Mouse (Mus musculus) forebrain, embryonic 12.5 days (tissue): ENCODE results near the gene Tspan31. TPM values are rescaled to one million over a fixed set of nuclear protein-coding genes. Genes with fewer than 3 reads are reported as not detected.

Experiments
- ATAC-seq: fragments of 200-750 bp; cut with Nextera tagmentation; 2 replicates; pipeline ENCODE4 v1.8.0; 2017; ENCODE audit warnings: moderate TSS enrichment; ENCODE audit not compliant: low FRiP score
- H3K27ac ChIP-seq: fragments of 300-500 bp; sonication (generic); 2 replicates; pipeline ENCODE4 v1.5.1; 2016; ENCODE audit warnings: mild to moderate bottlenecking
- H3K27me3 ChIP-seq: fragments of 300-500 bp; sonication (generic); 2 replicates; pipeline ENCODE4 v1.6.1; 2016; ENCODE audit warnings: mild to moderate bottlenecking
- H3K36me3 ChIP-seq: fragments of 300-500 bp; sonication (generic); replicated peaks from 2 replicates; pipeline ENCODE4 v1.6.1; 2016; ENCODE audit warnings: mild to moderate bottlenecking
- H3K4me1 ChIP-seq: fragments of 300-500 bp; sonication (generic); 2 replicates; pipeline ENCODE4 v1.6.1; 2016
- H3K4me2 ChIP-seq: fragments of 300-500 bp; sonication (generic); 2 replicates; pipeline ENCODE4 v1.6.1; 2016; ENCODE audit warnings: mild to moderate bottlenecking, moderate library complexity
- H3K4me3 ChIP-seq: fragments of 300-500 bp; sonication (generic); replicated peaks from 2 replicates; pipeline ENCODE4 v1.5.1; 2016; ENCODE audit warnings: mild to moderate bottlenecking
- H3K9ac ChIP-seq: fragments of 300-500 bp; sonication (generic); 2 replicates; pipeline ENCODE4 v1.6.1; 2016; ENCODE audit warnings: mild to moderate bottlenecking
- H3K9me3 ChIP-seq: fragments of 300-500 bp; sonication (generic); 2 replicates; pipeline ENCODE4 v1.6.1; 2016
- WGBS: fragments of 180-500 bp; shearing (Covaris S2); methylation state at CpG from one replicate; pipeline ENCODE4 v1.1.7; 2016; 5-methylcytosine and 5-hydroxymethylcytosine counted together
- polyA plus RNA-seq: library from polyadenylated mRNA; unstranded; fragments of >200 nt; fragmentation: Nextera tagmentation; extraction: Ambion mirVana; gene quantifications from 2 replicates; pipeline ENCODE4 v1.2.1, GENCODE M21; 2016

Tspan31 gene
- polyA plus RNA-seq, 1 experiment from 2014 or later, result 139 TPM

GRCm38 (mm10) chr10:127043187-127043586 lies 26.9 kb downstream of the Tspan31 start:
- Histone ChIP-seq H3K4me1 (peaks cover 18% of the 10 kb centered on the region), H3K9me3 (no peaks in the 10 kb centered on the region), H3K27me3 (peaks cover 28% of the 10 kb centered on the region), H3K27ac (no peak overlapping the region), H3K4me2 (no peak overlapping the region), H3K9ac (no peak overlapping the region), H3K4me3 (0 out of 2 replicates have a peak overlapping the region, but pooled peaks have one; percentile 82), H3K36me3 (peaks cover 10% of the 10 kb centered on the region)
- ATAC-seq, result no peak
- WGBS, result 83% methylated on average over 6 of the region's 6 CpGs

- Histone ChIP-seq H3K27me3 (peaks cover 22% of the 10 kb centered on the region), H3K9ac (peak overlapping the region; percentile 71; the same call in 1 of the 2 replicates), H3K4me1 (peaks cover 18% of the 10 kb centered on the region), H3K4me3 (peak overlapping the region; percentile 82), H3K4me2 (peak overlapping the region; percentile 99), H3K27ac (no peak overlapping the region), H3K36me3 (peaks cover 10% of the 10 kb centered on the region), H3K9me3 (no peaks in the 10 kb centered on the region)
- WGBS, result 16% methylated on average over 5 of the region's 5 CpGs
- no peak for ATAC-seq
Measured at GRCm38 (mm10) chr10:127042468-127043115, 27.5 kb downstream of the Tspan31 start.

GRCm38 (mm10) chr10:127041774-127042338 lies 28.2 kb downstream of the Tspan31 start:
- under 1% methylated on average over 44 of the region's 44 CpGs for WGBS
- ATAC-seq, result peak; percentile 91
- Histone ChIP-seq H3K4me2 (peak overlapping the region; percentile 99), H3K9me3 (no peaks in the 10 kb centered on the region), H3K9ac (peak overlapping the region; percentile 71), H3K27me3 (peaks cover 19% of the 10 kb centered on the region), H3K4me1 (peaks cover 18% of the 10 kb centered on the region), H3K4me3 (peak overlapping the region; percentile 82), H3K27ac (no peak overlapping the region), H3K36me3 (peaks cover 10% of the 10 kb centered on the region)

GRCm38 (mm10) chr10:127041274-127041766 lies 28.7 kb downstream of the Tspan31 start, which contains the start of the genes Mettl1 and Eef1akmt3:
TSS of gene Mettl1 (plus strand) at chr10:127041414.
TSS of gene Eef1akmt3 (minus strand) at chr10:127041513.
- peak; percentile 73 for ATAC-seq
- H3K27me3 ChIP-seq, result peaks cover 19% of the 10 kb centered on the region
- H3K9ac ChIP-seq, result peak within 1 kb of the TSS; percentile 71
- H3K36me3 ChIP-seq, result peaks cover 10% of the 10 kb centered on the region
- H3K4me3 ChIP-seq, result peak within 1 kb of the TSS; percentile 82
- WGBS, result under 1% methylated on average over 28 of the region's 28 CpGs
- H3K4me2 ChIP-seq, result peak within 1 kb of the TSS; percentile 99
- H3K4me1 ChIP-seq, result peaks cover 18% of the 10 kb centered on the region
- H3K27ac ChIP-seq, result no peak within 1 kb of the TSS
- H3K9me3 ChIP-seq, result no peaks in the 10 kb centered on the region

GRCm38 (mm10) chr10:127040569-127041214 lies 29.4 kb downstream of the Tspan31 start:
- Histone ChIP-seq H3K9ac (peak overlapping the region; percentile 71), H3K9me3 (no peaks in the 10 kb centered on the region), H3K27ac (no peak overlapping the region), H3K4me3 (peak overlapping the region; percentile 82), H3K4me1 (peaks cover 18% of the 10 kb centered on the region), H3K27me3 (peaks cover 19% of the 10 kb centered on the region), H3K36me3 (peaks cover 10% of the 10 kb centered on the region), H3K4me2 (peak overlapping the region; percentile 99)
- WGBS, result under 1% methylated on average over 20 of the region's 20 CpGs
- no peak for ATAC-seq

- H3K27ac ChIP-seq, result no peak overlapping the region
- WGBS, result 78% methylated on average over 12 of the region's 12 CpGs
- ATAC-seq, result no peak
Measured at GRCm38 (mm10) chr10:127037641-127038040, 32.4 kb downstream of the Tspan31 start.

GRCm38 (mm10) chr10:127036273-127036672 lies 33.8 kb downstream of the Tspan31 start:
- Histone ChIP-seq H3K36me3 (no peaks in the 10 kb centered on the region), H3K4me1 (peaks cover 6% of the 10 kb centered on the region), H3K27ac (no peak overlapping the region), H3K4me2 (no peak overlapping the region), H3K4me3 (no peak overlapping the region), H3K9me3 (no peaks in the 10 kb centered on the region), H3K9ac (no peak overlapping the region), H3K27me3 (peaks cover 19% of the 10 kb centered on the region)
- 89% methylated on average over 12 of the region's 12 CpGs for WGBS
- ATAC-seq, result no peak

More at GRCm38 (mm10) chr10:127037641-127038040, 32.4 kb downstream of the Tspan31 start:
- no peak overlapping the region for H3K4me3 ChIP-seq
- no peak overlapping the region; the same call in 1 of the 2 replicates for H3K9ac ChIP-seq
- H3K4me1 ChIP-seq, result peaks cover 11% of the 10 kb centered on the region
- H3K4me2 ChIP-seq, result no peak overlapping the region
- H3K9me3 ChIP-seq, result no peaks in the 10 kb centered on the region
- H3K27me3 ChIP-seq, result peaks cover 19% of the 10 kb centered on the region
- no peaks in the 10 kb centered on the region for H3K36me3 ChIP-seq

GRCm38 (mm10) chr10:127033301-127033741 lies 36.7 kb downstream of the Tspan31 start:
- Histone ChIP-seq H3K27me3 (no peaks in the 10 kb centered on the region), H3K27ac (no peak overlapping the region), H3K9me3 (no peaks in the 10 kb centered on the region), H3K9ac (no peak overlapping the region), H3K4me3 (no peak overlapping the region), H3K4me1 (peaks cover 11% of the 10 kb centered on the region), H3K36me3 (peaks cover 6% of the 10 kb centered on the region), H3K4me2 (no peak overlapping the region)
- no peak for ATAC-seq
- 85% methylated on average over 8 of the region's 8 CpGs for WGBS

GRCm38 (mm10) chr10:127030336-127031296 lies 39.4 kb downstream of the Tspan31 start, which contains the start of gene Tsfm:
TSS of gene Tsfm (minus strand) at chr10:127030840.
- peak; percentile 92 for ATAC-seq
- Histone ChIP-seq H3K9me3 (no peaks in the 10 kb centered on the region), H3K4me2 (peak within 1 kb of the TSS; percentile 87), H3K27ac (peak within 1 kb of the TSS; percentile 76), H3K4me1 (peaks cover 11% of the 10 kb centered on the region), H3K9ac (peak within 1 kb of the TSS; percentile 87), H3K36me3 (peaks cover 33% of the 10 kb centered on the region), H3K27me3 (no peaks in the 10 kb centered on the region), H3K4me3 (peak within 1 kb of the TSS; percentile 83)
- WGBS, result 6% methylated on average over 56 of the region's 56 CpGs

GRCm38 (mm10) chr10:127018422-127018821 lies 51.6 kb downstream of the Tspan31 start:
- WGBS, result 84% methylated on average over 16 of the region's 16 CpGs
- H3K27ac ChIP-seq, result no peak overlapping the region
- H3K9me3 ChIP-seq, result no peaks in the 10 kb centered on the region
- peaks cover 21% of the 10 kb centered on the region for H3K36me3 ChIP-seq
- H3K4me3 ChIP-seq, result no peak overlapping the region
- no peak for ATAC-seq
- H3K9ac ChIP-seq, result no peak overlapping the region
- H3K27me3 ChIP-seq, result no peaks in the 10 kb centered on the region
- H3K4me1 ChIP-seq, result peaks cover 9% of the 10 kb centered on the region; the same call in 1 of the 2 replicates
- H3K4me2 ChIP-seq, result no peak overlapping the region
